Mouse (Mus musculus) hindlimb bud, embryonic 11.5 days (tissue): ENCODE measurements around the gene Ninj1.

Experiments
- DNase-seq: peaks from one replicate; pipeline ENCODE4 v3.0.0-alpha.2; 2012; ENCODE audit warnings: low read depth, low spot score; ENCODE audit errors: extremely low spot score

Gene Ninj1

DNA sequence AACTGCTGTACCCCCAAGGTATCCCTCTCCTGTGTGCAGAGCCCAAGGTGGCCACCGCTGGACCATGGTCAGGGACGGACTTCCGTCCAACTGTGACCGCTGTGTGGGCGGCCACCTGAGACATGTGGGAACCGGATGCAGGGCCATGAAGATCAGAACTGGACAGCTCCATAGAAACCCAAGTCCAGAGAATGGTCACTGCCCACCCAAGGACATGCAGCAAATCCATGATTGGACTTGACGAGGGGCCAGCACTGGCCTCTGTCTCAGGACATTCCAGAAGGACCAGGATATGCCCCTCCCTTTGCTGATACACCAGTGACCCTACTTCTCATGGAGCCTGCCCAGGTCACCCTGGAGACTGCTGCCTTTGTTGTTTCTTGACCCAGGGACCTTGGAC is 8.4 kb downstream of the Ninj1 start:
- no peak for DNase-seq

GRCm38 (mm10) chr13:49196211-49196610 is 8.9 kb downstream of the Ninj1 start:
- no peak for DNase-seq

GRCm38 (mm10) chr13:49196766-49197165 is 9.5 kb downstream of the Ninj1 start:
- no peak for DNase-seq

DNA sequence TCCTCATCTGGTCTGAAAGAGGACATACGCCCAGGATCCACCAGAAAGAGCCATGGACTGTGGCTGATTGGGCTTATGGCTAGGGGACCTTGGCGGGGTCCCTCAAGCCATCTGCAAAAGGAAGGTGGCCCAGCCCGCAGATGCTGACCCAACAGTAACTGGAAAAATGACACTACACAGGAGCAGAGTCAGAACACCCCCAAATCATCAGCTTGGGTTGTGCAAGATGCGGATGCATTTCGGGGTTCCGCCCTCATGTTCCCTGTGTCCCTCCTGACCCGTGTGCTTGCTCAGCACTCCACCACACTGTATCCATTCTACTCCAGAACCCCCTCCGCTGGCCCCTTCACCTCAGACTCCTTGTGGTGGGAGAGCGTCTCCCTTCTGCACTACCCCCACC is 11.4 kb downstream of the Ninj1 start:
- no peak for DNase-seq

DNA sequence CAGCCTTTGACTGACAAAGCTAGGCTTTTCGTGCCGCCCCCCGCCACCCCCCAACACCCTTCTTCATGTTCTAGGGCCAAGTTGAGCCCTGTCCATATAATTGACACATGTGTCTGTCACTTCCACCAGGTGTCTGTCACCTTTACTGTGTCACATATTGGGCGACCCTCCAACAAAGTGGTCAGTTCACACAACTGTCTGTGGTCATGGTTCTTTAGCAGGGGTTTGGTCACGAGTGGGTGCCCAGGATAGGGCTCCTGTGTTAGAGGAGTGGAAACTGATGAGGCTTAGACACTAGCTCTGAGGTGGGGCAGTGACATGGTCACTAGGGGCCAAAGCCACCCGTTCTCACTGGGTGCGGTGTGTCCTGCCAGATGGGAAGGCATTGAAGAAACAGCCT is 12.6 kb downstream of the Ninj1 start:
- no peak for DNase-seq

GRCm38 (mm10) chr13:49200688-49201087 is 13.4 kb downstream of the Ninj1 start:
- DNase-seq = no peak

DNA sequence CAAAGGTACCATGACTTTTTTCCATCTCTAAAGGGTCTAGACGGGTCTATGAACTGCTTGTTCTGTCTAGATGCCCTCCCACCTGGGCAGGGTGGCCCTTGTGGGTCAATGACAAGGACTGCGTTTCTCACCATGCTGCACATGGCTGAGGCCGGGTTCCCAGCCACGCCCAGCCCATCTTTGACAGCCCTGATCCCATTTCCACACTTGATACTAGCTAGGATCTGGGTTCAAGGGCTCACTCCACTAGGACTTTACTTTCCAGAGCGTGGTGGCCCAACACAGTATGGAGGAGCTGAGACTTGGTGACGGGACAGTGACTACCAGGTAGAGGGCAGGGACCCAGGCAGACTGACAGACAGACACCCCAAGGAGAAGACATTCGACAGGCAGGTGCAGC is 15.3 kb downstream of the Ninj1 start:
- no peak for DNase-seq

- no peak for DNase-seq
These were observed 18.2 kb downstream of the Ninj1 start for GRCm38 (mm10) chr13:49205381-49205998.

GRCm38 (mm10) chr13:49206341-49206740 is 19.1 kb downstream of the Ninj1 start:
- no peak for DNase-seq

GRCm38 (mm10) chr13:49209306-49209705 is 22.0 kb downstream of the Ninj1 start:
- DNase-seq = no peak

- DNase-seq = no peak
These were observed 25.6 kb downstream of the Ninj1 start for GRCm38 (mm10) chr13:49212711-49213500.

GRCm38 (mm10) chr13:49213531-49213932 is 26.2 kb downstream of the Ninj1 start:
- DNase-seq = no peak

- DNase-seq = no peak
These were observed 27.2 kb downstream of the Ninj1 start for GRCm38 (mm10) chr13:49214454-49214853.

DNA sequence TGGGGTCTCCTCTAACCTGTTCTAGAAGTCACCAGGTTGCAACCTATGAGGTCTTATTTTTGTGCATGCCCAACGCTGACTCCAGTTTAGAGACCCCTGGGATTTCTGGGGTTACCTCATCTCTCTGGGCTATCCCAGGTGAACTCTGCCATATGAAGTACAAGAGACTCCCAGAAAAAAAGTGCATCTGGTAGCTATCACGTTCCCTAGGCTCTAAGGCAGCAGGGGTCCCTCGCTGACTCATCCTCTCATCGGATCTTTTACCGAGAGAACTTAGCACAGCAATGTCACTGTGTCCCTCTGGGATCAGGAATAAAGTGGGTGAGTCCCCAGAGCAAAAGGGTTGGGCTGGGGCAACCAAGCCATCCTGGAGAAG is 27.8 kb downstream of the Ninj1 start:
- no peak for DNase-seq

DNA sequence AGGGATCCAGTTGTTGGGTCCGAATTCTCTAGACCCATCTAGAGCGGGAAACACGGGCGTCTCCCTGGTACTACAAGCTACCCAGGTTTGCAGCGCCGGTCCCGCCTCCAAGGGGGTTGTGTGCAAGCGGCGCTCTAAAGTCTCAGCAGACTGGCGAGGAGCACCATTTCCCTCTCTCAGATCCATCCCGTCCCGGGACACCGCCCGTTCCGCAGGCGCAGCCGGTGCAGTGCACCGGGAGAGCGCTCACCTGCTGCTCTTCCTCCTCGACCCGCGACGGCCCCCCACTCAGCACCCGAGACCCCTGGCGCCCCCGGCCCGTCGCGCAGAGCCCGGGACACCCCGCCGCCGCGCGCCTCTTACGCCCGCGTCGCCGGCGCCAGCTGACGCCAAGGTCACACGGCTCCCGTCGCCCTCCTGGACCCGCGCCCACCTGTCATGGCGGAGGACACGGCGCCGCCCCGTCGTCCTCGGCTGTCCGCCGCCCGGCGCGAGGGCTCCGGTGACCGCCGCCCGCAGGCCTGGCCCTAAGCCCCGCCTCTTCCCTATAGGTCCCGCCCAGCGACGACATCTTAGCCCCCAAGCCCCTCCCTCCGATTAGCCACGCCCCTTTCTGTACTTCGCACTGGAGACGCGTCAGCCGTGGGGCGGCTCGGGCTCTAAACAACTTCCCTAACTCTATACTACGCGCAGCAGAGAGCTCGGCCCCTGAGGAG is 28.4 kb downstream of the Ninj1 start, which contains the start of gene Card19:
Card19 (minus strand) TSS at position 534 of the 716 bp plus-strand sequence.
- peak; percentile 70 for DNase-seq

- no peak for DNase-seq
These were observed 28.9 kb downstream of the Ninj1 start for GRCm38 (mm10) chr13:49216220-49216552.

GRCm38 (mm10) chr13:49216808-49217561 is 29.7 kb downstream of the Ninj1 start:
- no peak for DNase-seq

DNA sequence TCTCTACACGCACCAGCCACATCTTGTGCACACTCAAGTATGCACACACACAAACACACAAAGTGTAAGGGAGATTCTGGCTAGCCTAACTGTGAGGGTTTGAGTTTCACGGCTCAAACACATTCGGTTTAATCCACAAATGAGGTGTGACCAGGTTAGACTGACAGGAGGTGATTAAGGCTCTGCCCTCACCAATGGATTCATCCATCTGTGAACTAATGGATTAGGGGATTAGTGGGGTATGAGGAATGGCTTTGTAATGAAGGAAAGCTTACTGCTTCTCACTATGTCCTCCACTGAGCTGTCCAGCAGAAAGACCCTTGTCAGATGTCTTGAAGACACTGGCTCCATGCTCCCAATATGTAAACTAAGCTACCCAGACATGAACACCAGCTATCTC is 31.4 kb downstream of the Ninj1 start:
- no peak for DNase-seq

- DNase-seq = no peak
These were observed 32.1 kb downstream of the Ninj1 start for GRCm38 (mm10) chr13:49219367-49219766.

GRCm38 (mm10) chr13:49220912-49221311 is 33.6 kb downstream of the Ninj1 start:
- DNase-seq = no peak

DNA sequence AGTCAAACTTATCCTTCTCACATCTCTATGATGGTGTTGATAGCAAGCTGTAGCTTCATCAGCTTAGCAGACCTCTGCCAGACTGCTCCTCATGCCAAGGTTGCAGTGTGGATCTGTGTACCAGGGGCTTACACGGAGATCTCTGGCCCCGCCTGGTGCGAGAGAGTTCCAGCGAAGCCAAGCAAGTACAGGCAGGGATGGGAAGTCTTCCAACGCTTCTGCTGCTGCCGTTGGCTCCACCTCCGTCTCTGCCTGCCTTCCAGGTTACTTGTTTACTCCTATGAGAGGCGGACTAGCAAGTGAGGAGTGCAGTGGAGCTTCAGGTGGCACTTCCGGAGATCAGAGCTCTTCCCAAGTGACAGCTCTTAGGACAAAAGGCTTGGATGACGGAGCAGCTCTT is 37.0 kb downstream of the Ninj1 start:
- DNase-seq = no peak
